Mouse (Mus musculus) megakaryocyte, embryonic 14.5 days (primary cell): ENCODE results near the gene Ift140.

Experiments used
- FLI1 ChIP-seq: IDR thresholded peaks from 2 replicates; pipeline ENCODE4 v1.6.1; 2012; ENCODE audit warnings: low read length, inconsistent platforms, mixed read lengths
- GATA1 ChIP-seq: IDR thresholded peaks from 3 replicates; pipeline ENCODE4 v1.6.1; 2012; ENCODE audit warnings: mixed read lengths, low read length, inconsistent platforms, borderline replicate concordance

DNA sequence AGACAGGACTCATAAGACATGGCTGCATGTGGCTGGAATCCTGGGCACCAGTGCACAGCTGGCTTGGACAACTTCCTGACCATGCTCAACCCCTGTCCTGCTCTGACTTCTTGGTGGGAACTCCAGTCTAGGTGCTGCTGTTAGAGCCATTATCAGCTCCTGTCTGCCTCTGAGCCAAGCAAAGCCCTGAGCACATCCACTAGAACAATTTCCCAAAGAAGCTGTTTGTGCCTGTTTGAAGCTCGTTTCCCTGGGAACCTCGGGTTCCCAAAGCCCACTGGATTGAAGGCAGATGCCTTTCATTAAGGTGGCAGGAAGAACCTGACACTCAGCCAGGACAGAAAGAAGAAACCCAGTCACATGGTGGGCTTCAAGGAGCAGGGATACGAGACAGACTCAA lies 104.5 kb downstream of the Ift140 start, which contains the start of gene Ptx4:
- TF ChIP-seq GATA1 (no peak), FLI1 (no peak)
